Mouse (Mus musculus) liver, embryonic 15.5 days (tissue): Measurements from ENCODE around the gene Cnot11. TPM values are rescaled to one million over a fixed set of nuclear protein-coding genes. Genes with fewer than 3 reads are reported as not detected.
A peak's percentile ranks its signal among the peaks of the same experiment; 100 is the strongest.

Experiments
- ATAC-seq: fragments of 200-750 bp; cut with Nextera tagmentation; 2 replicates; pipeline ENCODE4 v1.8.0; 2017; ENCODE audit warnings: moderate number of reproducible peaks, mild to moderate bottlenecking, moderate library complexity; ENCODE audit not compliant: insufficient read depth
- H3K27ac ChIP-seq: fragments of 300-500 bp; sonication (generic); replicated peaks from 2 replicates; pipeline ENCODE4 v1.5.1; 2015; ENCODE audit warnings: mild to moderate bottlenecking, inconsistent platforms
- H3K27me3 ChIP-seq: fragments of 300-500 bp; sonication (generic); 2 replicates; pipeline ENCODE4 v1.6.1; 2015; ENCODE audit warnings: mild to moderate bottlenecking, inconsistent platforms
- H3K36me3 ChIP-seq: fragments of 300-500 bp; sonication (generic); replicated peaks from 2 replicates; pipeline ENCODE4 v1.6.1; 2015; ENCODE audit warnings: moderate library complexity, mild to moderate bottlenecking, inconsistent platforms
- H3K4me1 ChIP-seq: fragments of 300-500 bp; sonication (generic); replicated peaks from 2 replicates; pipeline ENCODE4 v1.6.1; 2015; ENCODE audit warnings: inconsistent platforms
- H3K4me2 ChIP-seq: fragments of 300-500 bp; sonication (generic); 2 replicates; pipeline ENCODE4 v1.6.1; 2015; ENCODE audit warnings: moderate library complexity, mild to moderate bottlenecking, inconsistent platforms
- H3K4me3 ChIP-seq: fragments of 300-500 bp; sonication (generic); replicated peaks from 2 replicates; pipeline ENCODE4 v1.5.1; 2015; ENCODE audit warnings: mild to moderate bottlenecking, inconsistent platforms
- H3K9ac ChIP-seq: fragments of 300-500 bp; sonication (generic); 2 replicates; pipeline ENCODE4 v1.6.1; 2015; ENCODE audit warnings: moderate library complexity, mild to moderate bottlenecking, inconsistent platforms
- H3K9me3 ChIP-seq: fragments of 300-500 bp; sonication (generic); replicated peaks from 2 replicates; pipeline ENCODE4 v1.6.1; 2016; ENCODE audit warnings: inconsistent platforms
- WGBS: fragments of 180-500 bp; shearing (Covaris S2); methylation state at CpG from one replicate; pipeline ENCODE4 v1.1.7; 2015; ENCODE audit warnings: mixed read lengths; ENCODE audit not compliant: insufficient replicate concordance; 5-methylcytosine and 5-hydroxymethylcytosine counted together
- polyA plus RNA-seq: library from polyadenylated mRNA; unstranded; fragments of >200 nt; fragmentation: Nextera tagmentation; extraction: Ambion mirVana; gene quantifications from 2 replicates; pipeline ENCODE4 v1.2.1, GENCODE M21; 2015

The Cnot11 gene
- 8.0 and 8.1 TPM in 2 replicates for polyA plus RNA-seq

DNA sequence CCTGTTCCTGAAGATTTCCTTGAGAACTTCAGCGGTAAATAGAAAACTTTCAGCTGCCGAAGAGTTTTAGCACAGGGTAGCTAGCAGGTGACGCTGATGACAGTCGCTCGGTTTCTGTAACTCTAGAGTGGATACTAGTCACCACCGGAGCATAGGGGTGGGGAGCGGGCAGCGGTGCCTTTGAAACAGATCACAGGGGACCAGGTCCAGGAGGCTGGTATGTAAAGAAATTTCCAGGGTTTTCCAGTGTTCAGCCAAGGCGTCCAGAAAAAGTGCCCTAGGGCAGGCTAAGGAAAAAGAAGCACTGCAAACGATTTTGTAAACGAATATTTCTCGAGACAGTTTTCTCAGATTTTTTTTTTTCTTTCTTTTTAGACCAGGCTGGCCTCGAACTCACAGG lies at the start of gene Cnot11:
Gene Cnot11 (plus strand): TSS at position 162 of the 400 bp plus-strand sequence.
- H3K4me1 ChIP-seq, result peaks cover 30% of the 10 kb centered on the region
- H3K9ac ChIP-seq, result peak within 1 kb of the TSS; percentile 92
- 46% methylated on average over 13 of the region's 13 CpGs for WGBS
- H3K9me3 ChIP-seq, result no peaks in the 10 kb centered on the region
- 0 out of 2 replicates have a peak, but pooled peaks cover 4% of the 10 kb centered on the region for H3K27me3 ChIP-seq
- peak within 1 kb of the TSS; percentile 95 for H3K4me3 ChIP-seq
- peak within 1 kb of the TSS; percentile 92 for H3K27ac ChIP-seq
- H3K36me3 ChIP-seq, result peaks cover 20% of the 10 kb centered on the region
- no peak for ATAC-seq
- peak within 1 kb of the TSS; percentile 98 for H3K4me2 ChIP-seq

GRCm38 (mm10) chr1:39487370-39487769 lies 47.4 kb upstream of the Cnot11 start:
- ATAC-seq, result no peak
- 42% methylated on average over 3 of the region's 3 CpGs for WGBS
- Histone ChIP-seq H3K4me2 (no peak overlapping the region), H3K27me3 (no peaks in the 10 kb centered on the region), H3K4me3 (no peak overlapping the region), H3K36me3 (no peaks in the 10 kb centered on the region), H3K9me3 (no peaks in the 10 kb centered on the region), H3K9ac (no peak overlapping the region), H3K27ac (peak overlapping the region; percentile 45; the same call in 1 of the 2 replicates), H3K4me1 (peaks cover 13% of the 10 kb centered on the region; the same call in 1 of the 2 replicates)

DNA sequence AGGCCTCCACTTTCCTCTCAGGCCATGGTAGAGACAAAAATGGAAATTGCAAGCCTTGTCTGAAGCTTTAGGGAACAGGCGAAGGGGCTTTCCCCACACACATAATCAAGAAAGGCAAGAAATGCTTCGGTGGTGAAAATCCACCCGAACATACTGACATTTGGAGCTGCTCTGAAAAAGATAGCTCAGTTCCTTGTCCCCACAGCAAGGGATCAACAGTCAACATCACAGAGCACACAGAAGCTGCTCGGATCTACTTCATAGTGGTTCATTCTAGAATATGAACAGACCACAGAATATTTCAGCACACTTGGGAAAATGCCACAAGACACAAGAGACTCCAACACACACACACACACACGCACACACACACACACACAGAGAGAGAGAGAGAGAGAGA lies 41.6 kb upstream of the Cnot11 start:
- Histone ChIP-seq H3K4me2 (no peak overlapping the region), H3K36me3 (no peaks in the 10 kb centered on the region; the same call in 1 of the 2 replicates), H3K4me1 (0 out of 2 replicates have a peak, but pooled peaks cover 3% of the 10 kb centered on the region), H3K9me3 (no peaks in the 10 kb centered on the region), H3K4me3 (no peak overlapping the region), H3K27me3 (no peaks in the 10 kb centered on the region), H3K27ac (no peak overlapping the region), H3K9ac (no peak overlapping the region)
- ATAC-seq, result no peak
- 31% methylated on average over 5 of the region's 5 CpGs for WGBS

- Histone ChIP-seq H3K36me3 (no peaks in the 10 kb centered on the region; the same call in 1 of the 2 replicates), H3K4me2 (no peak overlapping the region), H3K27ac (no peak overlapping the region), H3K9ac (no peak overlapping the region), H3K9me3 (no peaks in the 10 kb centered on the region), H3K27me3 (no peaks in the 10 kb centered on the region), H3K4me3 (no peak overlapping the region), H3K4me1 (0 out of 2 replicates have a peak, but pooled peaks cover 3% of the 10 kb centered on the region)
- ATAC-seq, result no peak
- 14% methylated on average over 3 of the region's 3 CpGs for WGBS
Measured at GRCm38 (mm10) chr1:39493664-39494063, 41.1 kb upstream of the Cnot11 start.

DNA sequence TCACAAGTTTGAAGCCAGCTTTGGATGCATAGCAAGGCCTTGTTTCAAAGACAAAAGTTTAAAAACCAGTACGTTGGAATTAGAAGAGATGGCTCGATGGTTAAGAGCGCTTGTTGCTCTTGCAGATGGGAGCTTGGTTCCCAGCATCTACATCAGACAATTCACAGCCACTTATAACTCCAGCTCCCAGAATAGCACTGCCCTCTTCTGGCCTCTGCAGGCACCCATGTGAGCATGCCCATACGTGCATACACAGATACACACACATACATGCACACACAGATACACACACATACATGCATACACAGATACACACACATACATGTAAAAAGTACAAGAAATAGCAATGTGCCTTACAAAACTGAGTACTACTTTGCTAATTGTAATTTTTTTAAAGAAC lies 37.8 kb upstream of the Cnot11 start:
- H3K36me3 ChIP-seq, result no peaks in the 10 kb centered on the region; the same call in 1 of the 2 replicates
- H3K4me3 ChIP-seq, result no peak overlapping the region
- H3K4me2 ChIP-seq, result no peak overlapping the region
- ATAC-seq, result no peak
- H3K9me3 ChIP-seq, result no peaks in the 10 kb centered on the region
- no peaks in the 10 kb centered on the region for H3K27me3 ChIP-seq
- WGBS, result 78% methylated on average over 4 of the region's 4 CpGs
- H3K27ac ChIP-seq, result no peak overlapping the region
- H3K4me1 ChIP-seq, result 0 out of 2 replicates have a peak, but pooled peaks cover 4% of the 10 kb centered on the region
- H3K9ac ChIP-seq, result no peak overlapping the region

- Histone ChIP-seq H3K36me3 (no peaks in the 10 kb centered on the region; the same call in 1 of the 2 replicates), H3K9ac (no peak overlapping the region), H3K4me3 (no peak overlapping the region), H3K27ac (no peak overlapping the region), H3K4me1 (0 out of 2 replicates have a peak, but pooled peaks cover 8% of the 10 kb centered on the region), H3K27me3 (no peaks in the 10 kb centered on the region), H3K9me3 (no peaks in the 10 kb centered on the region), H3K4me2 (no peak overlapping the region)
- no peak for ATAC-seq
- WGBS, result 70% methylated on average over 11 of the region's 11 CpGs
Measured at GRCm38 (mm10) chr1:39497748-39498147, 37.0 kb upstream of the Cnot11 start.

DNA sequence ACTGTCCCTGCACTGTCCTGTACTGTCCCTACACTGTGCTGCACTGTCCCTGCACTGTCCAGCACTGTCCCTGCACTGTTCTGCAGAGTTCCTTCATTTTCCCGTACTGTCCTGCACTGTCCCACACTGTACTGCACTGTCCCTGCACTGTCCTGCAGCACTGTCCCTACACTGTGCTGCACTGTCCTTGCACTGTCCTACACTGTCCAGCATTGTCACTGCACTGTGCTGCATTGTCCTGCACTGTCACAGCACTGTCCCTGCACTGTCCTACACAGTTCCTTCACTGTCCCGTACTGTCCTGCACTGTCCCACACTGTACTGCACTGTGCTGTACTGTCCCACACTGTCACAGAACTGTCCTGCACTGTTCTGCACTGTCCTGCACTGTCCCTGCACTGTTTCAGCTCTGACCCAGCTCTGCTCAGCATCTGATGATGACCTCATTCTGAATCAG lies 35.3 kb upstream of the Cnot11 start:
- H3K4me3 ChIP-seq, result no peak overlapping the region
- no peaks in the 10 kb centered on the region; the same call in 1 of the 2 replicates for H3K36me3 ChIP-seq
- H3K4me2 ChIP-seq, result no peak overlapping the region
- peak; percentile 47 for ATAC-seq
- 68% methylated on average over 2 of the region's 2 CpGs for WGBS
- H3K27ac ChIP-seq, result no peak overlapping the region
- H3K9ac ChIP-seq, result no peak overlapping the region
- H3K9me3 ChIP-seq, result no peaks in the 10 kb centered on the region
- H3K27me3 ChIP-seq, result no peaks in the 10 kb centered on the region
- H3K4me1 ChIP-seq, result 0 out of 2 replicates have a peak, but pooled peaks cover 5% of the 10 kb centered on the region

GRCm38 (mm10) chr1:39502817-39503633 lies 31.8 kb upstream of the Cnot11 start:
- 60% methylated on average over 17 of the region's 17 CpGs for WGBS
- peak overlapping the region; percentile 25; the same call in 1 of the 2 replicates for H3K4me2 ChIP-seq

DNA sequence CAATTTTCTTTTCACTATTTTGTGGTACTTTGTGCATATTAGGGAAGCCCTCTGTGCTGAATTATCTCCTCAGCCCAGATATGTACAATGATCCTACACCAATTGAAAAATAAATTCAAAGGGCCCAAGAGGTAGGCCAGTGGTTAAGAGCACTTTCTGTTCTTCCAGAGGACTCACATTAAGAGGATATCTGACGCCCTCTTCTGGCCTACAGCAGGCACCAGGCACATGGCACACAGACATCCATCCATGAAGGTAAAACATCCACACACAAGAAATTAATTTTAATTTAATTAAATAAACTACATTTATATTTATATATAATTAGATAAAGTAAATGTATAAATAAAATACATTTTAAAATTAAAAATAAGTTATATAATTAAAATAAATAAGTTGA lies 30.5 kb upstream of the Cnot11 start:
- Histone ChIP-seq H3K4me3 (no peak overlapping the region), H3K36me3 (no peaks in the 10 kb centered on the region), H3K9ac (no peak overlapping the region), H3K9me3 (no peaks in the 10 kb centered on the region), H3K27me3 (no peaks in the 10 kb centered on the region), H3K4me2 (no peak overlapping the region), H3K4me1 (0 out of 2 replicates have a peak, but pooled peaks cover 5% of the 10 kb centered on the region), H3K27ac (no peak overlapping the region)
- 0% methylated on average over 1 of the region's 1 CpGs for WGBS
- ATAC-seq, result no peak

More at GRCm38 (mm10) chr1:39502817-39503633, 31.8 kb upstream of the Cnot11 start:
- H3K27ac ChIP-seq, result peak overlapping the region; percentile 45; the same call in 1 of the 2 replicates
- H3K27me3 ChIP-seq, result no peaks in the 10 kb centered on the region
- H3K4me1 ChIP-seq, result 0 out of 2 replicates have a peak, but pooled peaks cover 5% of the 10 kb centered on the region
- no peak overlapping the region for H3K9ac ChIP-seq
- no peak overlapping the region for H3K4me3 ChIP-seq
- H3K36me3 ChIP-seq, result no peaks in the 10 kb centered on the region
- no peaks in the 10 kb centered on the region for H3K9me3 ChIP-seq
- ATAC-seq, result no peak

DNA sequence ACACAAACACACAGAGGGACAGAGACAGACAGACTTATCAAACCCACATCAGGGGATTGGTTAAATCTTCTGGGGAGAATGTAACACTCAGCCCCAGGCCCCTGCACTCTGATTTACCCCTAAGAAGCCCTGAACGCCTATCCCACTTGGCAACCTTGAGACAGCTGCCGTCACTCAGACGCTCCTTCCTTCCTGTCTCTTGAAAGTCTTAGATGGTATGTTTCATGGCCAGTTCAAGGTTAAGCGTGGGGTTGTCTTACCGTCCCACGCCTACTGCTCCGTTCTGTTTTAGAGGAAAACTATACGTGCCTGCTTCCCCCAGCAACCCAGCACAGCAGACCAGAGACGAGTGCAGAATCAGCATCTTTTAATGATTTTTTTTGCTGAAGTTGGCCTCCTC lies 29.2 kb upstream of the Cnot11 start:
- H3K4me2 ChIP-seq, result no peak overlapping the region
- H3K9me3 ChIP-seq, result no peaks in the 10 kb centered on the region
- H3K27ac ChIP-seq, result no peak overlapping the region
- ATAC-seq, result no peak
- H3K27me3 ChIP-seq, result no peaks in the 10 kb centered on the region
- H3K36me3 ChIP-seq, result no peaks in the 10 kb centered on the region
- 48% methylated on average over 9 of the region's 9 CpGs for WGBS
- H3K9ac ChIP-seq, result no peak overlapping the region
- H3K4me3 ChIP-seq, result no peak overlapping the region
- H3K4me1 ChIP-seq, result 0 out of 2 replicates have a peak, but pooled peaks cover 5% of the 10 kb centered on the region

GRCm38 (mm10) chr1:39511775-39512174 lies 23.0 kb upstream of the Cnot11 start:
- H3K4me1 ChIP-seq, result no peaks in the 10 kb centered on the region
- no peaks in the 10 kb centered on the region for H3K27me3 ChIP-seq
- no peaks in the 10 kb centered on the region for H3K9me3 ChIP-seq
- no peak overlapping the region for H3K4me2 ChIP-seq
- H3K36me3 ChIP-seq, result no peaks in the 10 kb centered on the region
- no peak overlapping the region for H3K4me3 ChIP-seq
- no peak overlapping the region for H3K9ac ChIP-seq
- no peak overlapping the region for H3K27ac ChIP-seq
- ATAC-seq, result no peak
- WGBS, result 63% methylated on average over 8 of the region's 8 CpGs
